Mouse (Mus musculus) brain, embryonic 14.5 days (tissue): Measurements from ENCODE around the gene Hrct1.

Experiments used
- CTCF ChIP-seq: fragments of 200-500 bp; IDR thresholded peaks from 2 replicates; pipeline ENCODE4 v1.5.1; 2012; ENCODE audit warnings: inconsistent platforms, mild to moderate bottlenecking, moderate library complexity, borderline replicate concordance; ENCODE audit not compliant: insufficient read depth, insufficient read length; ENCODE audit errors: extremely low read depth
- POLR2A ChIP-seq: fragments of 200-500 bp; IDR thresholded peaks from 2 replicates; pipeline ENCODE4 v1.6.1; 2012; ENCODE audit warnings: mild to moderate bottlenecking, inconsistent platforms, borderline replicate concordance; ENCODE audit not compliant: poor library complexity, insufficient read depth, insufficient read length, severe bottlenecking; ENCODE audit errors: extremely low read depth

DNA sequence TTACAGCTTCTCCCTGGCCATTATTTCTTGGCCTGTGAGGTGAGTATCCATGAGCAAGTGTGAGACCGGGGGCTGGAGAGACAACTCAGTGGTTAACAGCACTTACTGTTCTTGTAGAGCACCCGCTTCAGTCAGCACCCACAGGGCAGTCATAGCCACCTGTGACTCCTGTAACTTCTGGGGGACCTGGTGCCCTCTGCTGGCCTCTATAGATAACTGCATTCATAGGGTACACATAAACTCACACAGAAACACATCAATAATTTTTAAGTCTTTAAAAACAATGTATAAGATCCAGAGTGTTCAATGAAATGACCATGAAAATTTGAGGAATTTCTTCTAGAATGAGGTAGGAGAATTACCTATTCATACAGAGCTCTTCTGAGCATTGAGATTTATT lies 42.4 kb downstream of the Hrct1 start:
- TF ChIP-seq CTCF (no peak), POLR2A (no peak)
